Mouse (Mus musculus) cerebellum, adult (tissue): ENCODE data around the gene Lcmt2.

ENCODE experiments used
- ATAC-seq: cut with Nextera tagmentation; 2 replicates; pipeline ENCODE4 v1.9.2; 2017; ENCODE audit warnings: mild to moderate bottlenecking, moderate library complexity, mixed read lengths; ENCODE audit not compliant: insufficient number of reproducible peaks, low FRiP score, low TSS enrichment

Gene Lcmt2

GRCm38 (mm10) chr2:121140018-121140882 lies at the start of gene Lcmt2, which contains the start of gene Adal:
Gene Lcmt2, minus strand, starts transcription at chr2:121140653.
Gene Adal, plus strand, starts transcription at chr2:121140428.
- ATAC-seq = peak; percentile 89

DNA sequence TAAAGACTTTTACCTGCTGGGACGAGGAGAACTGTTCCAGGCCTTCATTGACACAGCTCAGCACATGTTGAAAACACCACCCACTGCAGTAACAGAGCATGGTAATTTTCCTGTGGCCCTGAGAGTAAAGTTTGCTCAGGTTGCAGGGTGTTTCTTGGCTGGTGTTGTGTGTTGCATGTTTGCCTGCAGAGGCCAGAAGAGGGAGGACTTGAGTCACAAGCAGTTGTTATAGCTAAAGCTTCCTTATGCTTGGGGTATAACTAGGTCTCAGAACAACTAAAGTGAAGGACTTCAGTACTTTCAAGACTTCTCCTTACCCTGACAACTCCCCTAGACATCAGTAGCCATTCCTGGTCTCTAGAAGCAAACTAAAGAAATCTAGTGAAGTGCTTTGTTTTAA lies 48.1 kb upstream of the Lcmt2 start:
- ATAC-seq = no peak

- no peak for ATAC-seq
These were observed 43.7 kb upstream of the Lcmt2 start for GRCm38 (mm10) chr2:121184142-121184541.

DNA sequence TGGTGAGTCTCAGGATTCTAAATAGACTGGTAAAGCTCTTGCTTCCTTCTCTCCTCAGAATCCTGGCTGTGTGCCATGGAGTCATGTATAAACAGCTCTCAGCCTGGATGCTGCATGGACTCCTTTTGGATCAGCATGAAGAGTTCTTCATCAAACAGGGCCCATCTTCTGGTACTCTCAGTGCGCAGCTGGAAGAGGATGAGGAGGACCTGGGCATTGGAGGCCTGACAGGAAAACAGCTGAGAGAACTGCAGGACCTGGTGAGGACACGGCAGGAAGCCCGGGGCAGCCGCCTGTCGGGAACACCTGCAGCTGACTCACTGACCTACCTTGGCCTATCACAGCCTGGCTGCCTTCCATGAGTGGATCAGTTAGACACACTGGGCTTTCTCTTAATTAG lies 43.0 kb upstream of the Lcmt2 start:
- peak; percentile 75; the same call in 1 of the 2 replicates for ATAC-seq

GRCm38 (mm10) chr2:121178828-121179479 lies 38.5 kb upstream of the Lcmt2 start:
- no peak for ATAC-seq

GRCm38 (mm10) chr2:121170980-121171742 lies 30.7 kb upstream of the Lcmt2 start, which contains the start of gene Zscan29:
Gene Zscan29, minus strand, starts transcription at chr2:121171125.
- peak; percentile 84 for ATAC-seq

GRCm38 (mm10) chr2:121170481-121170971 lies 30.1 kb upstream of the Lcmt2 start, which contains the start of gene Tubgcp4:
Gene Tubgcp4, plus strand, starts transcription at chr2:121170654.
- ATAC-seq = peak; percentile 38; the same call in 1 of the 2 replicates

- no peak for ATAC-seq
These were observed 29.4 kb upstream of the Lcmt2 start for GRCm38 (mm10) chr2:121169902-121170301.

DNA sequence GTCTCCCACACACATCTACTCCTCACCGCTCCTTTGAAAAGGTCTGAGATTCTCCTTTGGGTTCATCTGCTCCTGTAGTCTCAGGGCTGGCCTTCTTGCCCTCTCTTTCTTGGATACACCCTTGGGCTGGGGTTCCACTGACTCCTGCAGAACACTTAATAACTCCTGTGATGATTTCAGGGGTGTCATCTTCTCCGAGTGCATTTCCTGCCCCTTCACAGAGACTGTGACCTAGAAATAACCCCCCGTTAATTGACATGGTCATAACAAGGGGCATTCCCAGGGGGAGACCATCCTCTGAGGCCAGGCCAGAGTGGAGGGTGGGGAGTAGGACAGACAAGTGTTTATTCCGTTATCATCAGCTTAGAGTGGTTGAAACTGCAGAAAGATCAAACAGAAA lies 28.7 kb upstream of the Lcmt2 start:
- no peak for ATAC-seq

DNA sequence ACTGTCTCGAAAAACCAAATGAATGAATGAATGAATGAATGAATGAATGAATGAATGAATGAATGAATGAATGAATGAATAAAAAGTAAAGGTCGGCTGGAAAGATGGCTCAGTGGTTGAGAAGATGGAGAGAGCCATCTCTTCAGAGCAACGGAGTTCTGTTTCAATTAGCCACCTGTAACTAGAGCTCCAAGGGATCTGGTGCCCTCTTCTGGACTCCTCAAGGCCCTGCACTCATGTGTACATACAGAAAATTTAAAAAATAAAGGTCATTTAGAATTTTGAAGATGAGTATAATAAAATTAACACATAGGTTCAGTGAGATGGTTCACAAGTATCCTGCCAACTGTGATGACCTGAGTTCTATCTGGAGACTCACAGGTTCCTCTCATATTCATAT lies 12.6 kb upstream of the Lcmt2 start:
- ATAC-seq = no peak

GRCm38 (mm10) chr2:121149679-121150078 lies 9.2 kb upstream of the Lcmt2 start:
- no peak for ATAC-seq

DNA sequence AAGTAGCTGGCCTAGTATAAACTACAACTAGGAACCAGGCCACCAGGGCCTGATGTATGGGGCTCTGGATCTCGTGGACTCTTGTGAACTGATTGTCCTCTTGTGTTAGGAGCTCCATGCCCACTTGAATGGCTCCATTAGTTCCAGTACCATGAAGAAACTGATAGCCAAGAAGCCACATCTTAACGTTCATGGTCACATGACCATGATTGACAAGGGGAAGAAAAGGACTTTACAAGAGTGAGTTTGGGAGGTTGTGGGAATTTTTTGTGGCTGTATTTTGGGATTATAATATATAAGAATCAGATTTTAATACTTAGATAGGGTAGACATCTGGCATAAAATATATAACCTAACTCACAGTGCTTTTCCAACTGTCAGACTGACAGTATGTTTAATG lies 2.0 kb upstream of the Lcmt2 start:
- ATAC-seq = no peak

DNA sequence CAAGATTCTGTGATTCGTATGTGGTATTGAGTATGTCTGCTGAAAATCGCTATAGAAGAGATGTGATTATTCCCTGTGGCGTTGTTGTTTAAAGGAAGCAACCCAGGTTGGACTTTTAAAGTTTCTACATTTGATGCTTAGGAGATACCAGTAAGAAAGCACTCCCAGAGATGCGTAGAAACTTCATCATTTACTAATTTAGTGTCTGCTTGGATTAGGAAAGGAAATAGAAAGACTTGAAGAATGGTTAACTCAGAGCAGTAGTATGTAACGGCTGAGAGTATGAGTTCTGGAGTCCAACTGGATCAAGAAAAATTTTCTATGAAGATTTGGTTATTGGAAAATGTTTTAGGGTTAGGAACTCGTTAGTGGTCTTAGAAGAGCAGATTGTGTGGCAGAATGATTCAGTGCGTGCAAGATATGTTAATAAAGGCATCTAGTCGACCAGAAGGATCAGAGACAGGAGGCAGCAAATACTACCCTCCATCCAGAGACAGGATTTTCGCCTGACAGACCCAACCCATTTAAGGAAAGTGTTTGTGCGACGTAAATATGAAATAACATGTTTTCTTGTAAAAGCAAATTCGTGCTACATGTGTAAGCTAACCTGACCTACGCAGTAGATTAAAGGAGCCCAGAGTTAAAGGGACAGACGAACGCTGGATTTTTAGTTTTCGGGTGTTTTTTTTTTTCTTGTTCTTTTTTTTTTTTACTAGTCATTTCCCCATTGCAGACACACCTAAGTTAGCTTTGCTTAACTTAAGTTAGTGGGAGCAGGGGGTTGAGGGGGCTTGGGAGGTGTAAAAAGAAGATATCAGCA lies 973 bp upstream of the Lcmt2 start:
- ATAC-seq = no peak

DNA sequence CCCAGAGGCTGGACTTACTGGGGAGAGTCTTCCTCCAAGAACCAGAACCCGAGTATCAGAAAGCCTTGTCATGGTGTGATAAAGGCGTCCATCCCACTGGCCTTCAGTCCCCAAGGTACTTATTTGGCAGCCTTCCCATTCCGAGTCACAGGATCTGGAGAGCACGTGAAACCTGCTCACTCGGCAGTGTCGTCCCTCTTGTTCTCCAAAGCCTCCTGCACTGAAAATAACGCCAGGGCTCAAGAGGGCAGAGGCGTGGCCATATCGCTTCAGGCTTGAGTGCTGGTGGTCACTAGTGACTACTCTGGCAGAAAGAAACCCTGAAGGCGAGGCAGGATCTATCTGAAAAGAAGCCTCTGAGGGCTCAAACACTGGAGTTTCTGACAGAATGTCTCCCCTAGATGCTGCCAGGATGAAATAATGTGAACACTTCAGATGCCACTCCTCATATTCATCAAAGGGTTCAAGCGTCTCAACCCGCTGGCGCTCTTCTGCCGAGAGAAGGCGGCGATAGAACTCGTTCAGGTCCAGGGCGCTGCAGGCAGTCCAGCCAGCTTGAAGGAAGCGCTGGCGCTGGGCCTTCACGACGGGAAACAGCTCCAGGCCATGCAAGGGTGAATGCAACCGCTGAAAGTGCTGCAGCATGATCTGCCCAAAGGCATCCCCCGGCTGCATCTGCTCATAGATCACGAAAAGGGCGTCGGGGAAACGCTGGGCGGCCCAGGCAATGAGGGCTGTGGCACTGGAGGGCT lies 1.0 kb downstream of the Lcmt2 start:
- peak; percentile 18 for ATAC-seq

- ATAC-seq = no peak
These were observed 3.1 kb downstream of the Lcmt2 start for GRCm38 (mm10) chr2:121137371-121137770.

DNA sequence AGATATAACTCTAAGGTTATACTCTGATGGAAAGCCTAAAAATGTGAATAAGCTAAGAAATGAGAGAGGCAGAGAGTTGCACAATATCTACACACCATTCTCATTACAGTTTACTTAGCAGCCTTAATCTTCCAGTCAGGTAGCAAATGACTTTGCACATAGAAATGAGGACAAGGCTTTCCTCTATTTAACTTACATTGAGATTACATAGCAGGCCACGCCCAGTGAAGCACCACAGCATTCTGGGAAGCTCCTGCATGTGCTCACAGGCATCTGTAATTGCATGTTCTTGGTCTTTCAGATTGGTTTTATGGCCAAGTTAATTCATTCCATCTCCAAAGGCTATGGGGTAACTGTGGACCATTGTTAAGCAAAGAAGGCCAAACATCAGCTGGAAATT lies 7.6 kb downstream of the Lcmt2 start:
- no peak for ATAC-seq

DNA sequence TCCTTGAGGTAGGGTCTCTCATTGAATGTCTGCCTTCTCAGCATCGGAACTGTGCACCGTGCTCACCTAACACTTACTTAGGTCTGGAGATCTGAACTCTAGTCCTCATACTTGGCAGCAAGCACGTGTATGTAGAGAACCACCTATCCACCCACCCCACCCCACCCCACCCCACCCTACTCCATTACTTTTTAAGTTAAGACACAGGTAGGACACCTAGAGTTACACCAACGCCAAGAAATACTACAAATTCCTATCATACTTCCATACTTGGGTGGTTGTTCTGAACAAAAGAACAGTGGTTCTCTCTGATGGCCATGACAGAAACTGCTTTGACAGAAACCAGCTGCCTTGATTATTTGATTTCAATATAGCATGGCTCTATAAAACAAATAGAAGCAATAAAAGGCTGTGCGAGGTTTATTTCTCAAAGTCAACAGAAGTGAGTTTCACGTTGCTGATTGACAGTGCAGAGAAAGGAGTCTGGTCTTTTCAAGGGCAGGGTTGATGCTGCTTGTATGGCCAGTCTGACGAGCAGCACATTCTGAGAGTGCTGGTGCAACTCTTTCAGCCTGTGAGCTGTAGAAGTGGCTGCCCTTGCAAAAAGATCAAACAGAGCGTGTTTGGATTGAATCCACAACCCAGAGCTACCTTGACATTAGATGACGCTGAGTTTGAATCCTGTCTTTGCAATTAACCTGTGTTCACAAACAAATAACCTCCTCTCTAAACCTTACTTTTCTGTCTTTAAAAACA lies 11.4 kb downstream of the Lcmt2 start:
- ATAC-seq = no peak

DNA sequence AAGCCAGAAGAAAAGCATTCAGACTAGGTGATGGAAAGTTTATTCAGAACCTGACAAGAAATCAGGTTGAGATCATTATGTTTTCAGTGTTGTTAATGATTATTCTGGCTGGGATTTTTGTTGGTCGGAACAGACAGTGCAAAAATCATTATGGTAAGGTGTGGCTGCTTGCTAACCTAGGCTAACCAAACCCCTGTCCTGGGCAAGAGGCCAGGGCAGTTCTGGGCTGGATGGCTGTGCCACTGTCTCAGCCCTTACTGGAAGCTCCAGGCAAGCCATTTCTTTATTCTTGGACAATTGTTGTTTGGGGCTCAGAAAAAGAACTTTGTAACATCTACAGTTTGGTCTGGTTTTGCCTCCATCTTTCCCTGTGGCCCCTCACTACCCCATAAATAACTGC lies 12.9 kb downstream of the Lcmt2 start:
- ATAC-seq = no peak
